Mouse (Mus musculus): ENCODE data around the gene Suz12.
"Not testable (repeated sequence)": the region's sequence is repeated elsewhere in the genome, so short reads cannot be mapped to it uniquely, and the experiment has no call there.

Suz12 gene

DNA sequence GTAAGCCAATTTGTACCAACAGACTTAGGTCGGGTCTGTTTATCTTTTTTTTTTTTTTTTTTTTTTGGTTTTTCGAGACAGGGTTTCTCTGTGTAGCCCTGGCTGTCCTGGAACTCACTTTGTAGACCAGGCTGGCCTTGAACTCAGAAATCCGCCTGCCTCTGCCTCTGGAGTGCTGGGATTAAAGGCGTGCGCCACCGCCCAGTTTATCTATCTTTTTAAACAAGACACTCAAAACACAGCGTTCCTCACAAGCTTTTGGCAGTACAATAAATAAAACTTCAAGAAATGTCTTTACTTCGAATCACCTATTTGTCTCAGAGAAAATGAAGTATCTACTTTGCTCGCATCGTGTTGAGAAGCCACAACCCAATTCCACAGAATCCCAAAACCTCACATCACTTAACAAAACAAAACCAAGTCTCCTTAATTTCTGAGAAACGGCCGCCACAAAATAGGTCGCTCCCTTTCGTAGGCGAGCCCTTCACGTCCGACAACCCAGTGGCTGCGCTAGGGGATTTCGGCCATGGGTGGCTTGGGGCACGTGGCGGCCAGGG, 793 bp upstream of the Suz12 start:
- no peak for DNase-seq (ENCODE audit: low read depth)

DNA sequence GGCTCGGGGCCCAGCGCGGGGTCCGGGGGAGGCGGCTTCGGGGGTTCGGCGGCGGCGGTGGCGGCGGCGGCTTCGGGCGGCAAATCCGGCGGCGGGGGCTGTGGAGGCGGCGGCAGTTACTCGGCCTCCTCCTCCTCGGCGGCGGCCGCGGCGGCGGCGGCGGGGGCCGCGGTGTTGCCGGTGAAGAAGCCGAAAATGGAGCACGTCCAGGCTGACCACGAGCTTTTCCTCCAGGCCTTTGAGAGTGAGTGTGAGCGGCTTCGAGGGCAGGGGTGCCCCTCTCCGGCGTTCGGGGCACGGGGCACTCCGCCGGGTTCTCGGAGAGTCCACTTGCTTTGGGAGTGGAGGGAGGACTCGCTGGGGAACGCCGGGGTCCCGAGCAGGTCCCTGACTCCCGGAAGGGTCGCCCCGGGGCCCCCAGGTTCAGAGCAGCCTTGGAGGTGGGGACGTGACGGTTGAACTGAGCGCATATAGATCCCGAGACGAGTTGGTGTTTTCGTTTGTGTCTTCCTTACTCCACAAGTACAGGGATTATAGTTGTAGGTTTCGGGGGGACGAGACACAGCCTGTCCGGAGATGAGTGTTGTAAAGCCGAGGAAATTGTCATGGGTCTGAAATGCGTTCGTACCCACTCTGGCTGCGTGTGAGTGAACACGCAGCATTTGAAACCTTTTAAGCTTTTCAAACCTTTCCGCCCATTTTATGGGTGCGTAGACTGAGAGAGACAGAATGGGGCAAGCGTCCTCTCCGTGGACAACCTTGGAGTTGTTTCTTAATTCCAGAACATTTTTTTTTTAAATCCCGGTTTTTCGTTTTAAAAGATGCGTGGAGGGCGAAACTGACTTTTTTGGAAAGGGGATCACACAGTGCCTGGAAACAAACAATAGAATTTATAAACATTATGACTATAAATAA, 707 bp downstream of the Suz12 start:
- peak; percentile 63 for DNase-seq (ENCODE audit: low read depth)

DNA sequence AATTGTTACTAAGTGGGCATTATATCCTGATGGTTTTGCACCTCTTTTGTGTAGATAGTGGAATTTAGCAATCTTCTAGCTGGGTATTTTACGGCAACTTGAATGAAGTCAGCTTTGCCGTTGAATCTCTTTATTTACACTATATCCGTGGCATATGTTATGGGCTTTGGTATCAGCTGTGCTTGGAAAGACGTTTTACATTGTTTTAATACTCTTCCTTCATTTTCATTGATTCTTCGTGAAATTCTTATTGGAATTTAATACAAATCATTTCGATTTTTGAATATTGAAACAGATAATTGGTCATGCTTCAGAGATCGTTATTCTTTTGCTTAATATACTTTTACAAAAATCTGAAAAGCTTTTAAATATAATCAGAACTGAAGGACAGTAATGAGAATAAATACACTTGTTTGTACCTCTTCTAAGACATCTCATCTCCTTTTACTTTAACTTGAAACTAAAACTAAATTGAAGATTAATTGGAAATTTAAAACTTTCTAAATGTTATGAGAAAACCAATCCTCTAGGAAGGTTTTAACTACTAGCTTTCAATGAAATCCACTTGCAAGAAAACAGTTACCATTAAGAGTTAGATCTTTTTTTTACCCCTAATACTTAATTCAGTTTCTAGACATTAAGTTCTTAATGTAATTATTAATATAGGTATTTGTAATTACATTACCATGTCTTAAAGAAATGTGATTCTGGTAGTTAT, 1.5 kb downstream of the Suz12 start:
- no peak for DNase-seq (ENCODE audit: low read depth)

DNA sequence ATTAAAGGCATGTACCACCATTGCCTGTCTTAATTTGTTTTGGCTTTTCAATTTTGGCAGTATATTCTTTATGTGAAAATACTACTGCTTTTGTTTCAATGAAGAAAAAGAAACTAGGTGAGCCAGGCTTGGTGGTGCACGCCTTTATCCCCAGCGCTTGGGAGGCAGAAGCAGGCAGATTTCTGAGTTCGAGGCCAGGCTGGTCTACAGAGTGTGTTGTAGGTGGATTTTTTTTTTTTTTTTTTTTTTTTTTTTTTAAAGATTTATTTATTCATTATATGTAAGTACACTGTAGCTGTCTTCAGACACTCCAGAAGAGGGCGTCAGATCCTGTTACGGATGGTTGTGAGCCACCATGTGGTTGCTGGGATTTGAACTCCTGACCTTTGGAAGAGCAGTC, 23.6 kb downstream of the Suz12 start:
- DNase-seq (ENCODE audit: low read depth): not testable (repeated sequence)

DNA sequence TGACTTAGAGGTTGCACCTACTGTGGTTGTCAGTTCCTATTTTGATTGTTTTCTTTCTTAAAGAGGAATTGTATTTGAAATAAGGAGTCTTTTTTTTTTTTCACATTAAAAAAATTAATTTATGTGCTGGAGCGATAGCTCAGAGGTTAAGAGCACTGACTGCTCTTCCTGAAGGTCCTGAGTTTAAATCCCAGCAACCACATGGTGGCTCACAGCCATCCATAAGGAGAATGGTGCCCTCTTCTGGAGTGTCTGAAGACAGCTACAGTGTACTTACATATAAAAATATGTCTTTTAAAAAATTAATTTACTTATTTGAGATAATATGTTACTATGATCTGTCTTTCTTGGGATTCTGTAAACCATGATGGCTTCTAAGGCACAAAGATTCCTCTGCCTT, 26.9 kb downstream of the Suz12 start:
- DNase-seq (ENCODE audit: low read depth): no peak

DNA sequence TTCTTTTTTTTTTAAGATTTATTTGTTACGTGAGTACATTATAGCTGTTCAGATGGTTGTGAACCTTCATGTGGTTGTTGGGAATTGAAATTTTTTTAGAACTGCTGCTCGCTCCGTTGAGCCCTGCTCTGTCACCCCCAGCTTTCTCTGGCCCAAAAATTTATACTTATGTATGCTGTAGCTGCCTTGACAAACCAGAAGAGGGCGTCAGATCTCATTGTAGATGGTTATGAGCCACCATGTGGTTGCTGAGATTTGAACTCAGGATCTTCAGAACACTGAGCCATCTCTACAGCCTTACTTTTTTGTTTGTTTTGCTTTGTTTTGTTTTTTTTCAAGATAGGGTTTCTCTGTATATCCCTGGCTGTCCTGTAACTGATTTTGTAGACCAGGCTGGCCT, 28.4 kb downstream of the Suz12 start:
- DNase-seq (ENCODE audit: low read depth): peak; percentile 29

DNA sequence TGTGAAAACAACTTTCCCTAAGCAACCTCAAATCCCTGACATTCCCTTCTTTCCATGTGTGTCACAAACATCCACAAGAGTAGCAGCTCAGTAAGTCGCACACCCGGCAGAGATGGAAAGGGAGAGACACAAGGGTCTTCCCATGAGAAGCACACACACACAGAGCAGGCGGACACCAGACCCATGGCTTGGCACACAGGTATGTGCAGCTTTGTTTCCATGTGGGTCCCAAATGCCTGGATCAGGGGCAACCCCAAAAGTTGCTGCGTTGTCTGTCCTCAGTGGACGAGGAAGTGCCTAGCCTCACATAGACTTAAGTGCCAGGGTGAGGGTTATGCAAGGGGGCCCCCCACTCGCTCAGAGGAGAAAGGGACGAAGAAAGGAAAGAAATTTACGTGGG, 44.6 kb downstream of the Suz12 start:
- DNase-seq (ENCODE audit: low read depth): no peak

DNA sequence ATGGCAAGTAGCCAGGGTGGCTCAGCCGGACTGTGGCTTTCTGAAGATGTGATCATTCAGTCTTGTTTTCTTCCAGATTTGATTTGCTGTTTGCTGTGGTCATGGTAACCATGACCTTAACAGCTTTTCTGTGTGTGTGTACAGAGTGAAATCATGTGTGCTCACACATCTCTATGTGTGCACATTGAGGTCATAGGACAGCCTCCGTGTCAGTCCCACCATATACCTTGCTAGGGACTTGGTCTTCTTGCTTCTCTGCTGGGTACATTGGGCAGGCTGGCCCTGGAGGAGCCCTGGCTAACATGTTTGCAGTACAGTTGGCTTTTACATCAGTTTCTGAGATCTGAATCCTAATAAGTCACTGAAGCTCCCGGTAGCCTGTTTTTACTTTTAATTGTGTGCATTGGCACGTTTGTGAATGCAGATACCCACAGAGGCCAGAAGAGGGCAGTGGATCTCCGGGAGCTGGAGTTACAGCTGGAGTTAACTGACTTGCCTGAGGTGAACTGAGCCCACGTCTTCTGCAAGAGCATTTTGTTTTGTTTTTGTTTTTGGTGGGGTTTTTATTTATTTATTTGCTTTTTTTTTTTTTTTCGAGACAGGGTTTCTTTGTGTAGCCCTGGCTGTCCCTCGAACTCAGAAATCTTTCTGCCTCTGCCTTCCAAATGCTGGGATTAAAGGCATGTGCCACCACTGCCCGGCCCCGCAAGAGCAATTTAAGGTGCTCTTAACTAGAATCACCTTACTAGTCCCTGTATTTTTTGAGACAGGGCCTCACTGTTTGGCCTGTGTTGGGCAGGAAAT, 49.9 kb downstream of the Suz12 start:
- peak; percentile 82 for DNase-seq (ENCODE audit: low read depth)

DNA sequence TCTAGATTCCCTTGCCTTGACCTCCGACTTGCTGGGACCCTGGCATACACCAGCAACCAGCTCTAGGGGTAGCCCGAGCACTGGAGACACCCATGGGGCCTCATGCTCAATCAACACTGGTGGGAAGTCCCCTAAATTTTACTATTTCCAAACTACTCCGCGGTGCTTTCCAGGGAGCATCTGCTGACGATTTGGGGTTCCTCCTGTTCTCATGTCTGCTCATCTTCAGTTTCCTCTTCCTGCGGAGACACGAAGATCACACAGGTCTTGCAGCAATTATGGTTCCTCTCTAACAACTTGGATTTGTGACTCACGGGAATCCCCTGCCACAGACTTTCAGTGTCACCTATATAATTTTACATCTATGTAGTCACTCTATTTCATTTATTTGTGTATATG, 50.5 kb downstream of the Suz12 start:
- peak; percentile 80 for DNase-seq (ENCODE audit: low read depth)

DNA sequence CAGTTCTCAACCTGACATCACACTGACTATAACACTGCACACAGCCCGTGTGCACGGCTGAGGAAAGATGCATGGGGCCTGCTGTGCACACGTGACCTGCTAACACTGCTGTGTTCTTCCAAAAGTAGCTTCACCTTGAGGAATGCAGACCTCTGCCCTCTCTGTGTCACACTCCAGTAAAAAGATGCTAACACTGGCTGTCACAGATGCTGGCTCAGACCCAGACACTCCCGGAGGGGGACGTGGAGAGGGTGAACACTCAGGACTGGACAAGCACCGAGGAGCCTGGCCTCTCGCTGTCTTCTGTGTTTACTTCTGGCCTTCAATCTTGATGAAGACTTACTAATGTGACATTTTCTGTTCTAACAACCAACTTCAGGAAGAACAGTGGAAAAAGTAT, 54.0 kb downstream of the Suz12 start:
- no peak for DNase-seq (ENCODE audit: low read depth)

DNA sequence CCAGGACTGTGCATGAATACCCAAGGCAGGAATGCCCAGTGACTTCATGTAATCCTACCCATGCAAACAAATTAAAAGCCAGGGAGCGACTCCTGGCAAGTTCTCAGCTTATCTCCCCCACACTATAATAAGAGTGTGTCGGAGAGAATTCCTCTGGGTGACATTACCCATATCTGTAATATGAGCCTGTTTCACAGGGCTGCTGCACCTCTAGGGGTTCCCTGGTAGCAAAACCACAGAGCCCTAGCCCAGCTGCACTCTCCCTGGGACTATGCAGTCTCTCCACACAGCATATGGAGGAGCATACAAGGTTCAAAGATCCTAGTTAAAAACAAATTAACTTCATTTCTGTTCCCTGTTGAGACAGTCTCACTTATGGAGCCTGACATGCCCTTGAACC, 57.2 kb downstream of the Suz12 start:
- no peak for DNase-seq (ENCODE audit: low read depth)

DNA sequence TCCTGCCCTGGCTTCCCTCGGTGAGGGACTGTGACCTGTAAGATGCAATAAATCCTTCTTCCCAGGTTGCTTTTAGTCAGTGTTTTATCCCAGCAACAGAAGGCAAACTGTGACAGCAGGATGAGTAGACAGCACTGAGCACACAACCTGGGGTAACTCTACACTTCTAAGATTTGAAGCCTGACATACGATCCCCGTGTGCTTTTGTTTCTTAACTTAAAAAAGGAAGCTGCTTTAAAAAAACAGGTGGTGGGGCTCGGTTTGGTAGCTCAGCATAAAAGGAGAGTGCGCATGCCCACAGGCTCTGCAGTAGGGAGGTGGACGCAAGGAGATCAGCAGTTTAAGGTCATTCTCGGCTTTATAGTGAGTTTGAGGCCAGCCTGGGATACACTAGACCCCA, 59.5 kb downstream of the Suz12 start:
- no peak for DNase-seq (ENCODE audit: low read depth)

DNA sequence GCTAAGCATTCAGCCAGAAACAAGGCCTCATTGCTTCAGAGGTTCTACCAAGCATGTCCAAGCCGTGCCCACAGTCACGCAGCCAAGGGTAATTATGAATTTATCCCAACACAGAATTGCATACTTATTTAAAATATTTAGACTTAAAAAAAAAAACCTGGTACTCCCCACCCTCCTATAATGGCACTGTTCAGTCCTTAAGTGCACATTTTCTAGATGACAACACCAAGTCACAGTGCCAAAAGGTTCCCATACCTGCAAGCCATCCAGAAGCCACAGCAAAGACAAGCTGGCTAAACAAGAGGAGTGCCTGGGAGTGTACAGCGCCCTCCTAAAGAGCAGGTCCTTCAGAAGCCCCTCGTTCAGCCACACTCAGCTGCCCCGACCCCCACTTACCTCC, 60.3 kb downstream of the Suz12 start:
- DNase-seq (ENCODE audit: low read depth): no peak

DNA sequence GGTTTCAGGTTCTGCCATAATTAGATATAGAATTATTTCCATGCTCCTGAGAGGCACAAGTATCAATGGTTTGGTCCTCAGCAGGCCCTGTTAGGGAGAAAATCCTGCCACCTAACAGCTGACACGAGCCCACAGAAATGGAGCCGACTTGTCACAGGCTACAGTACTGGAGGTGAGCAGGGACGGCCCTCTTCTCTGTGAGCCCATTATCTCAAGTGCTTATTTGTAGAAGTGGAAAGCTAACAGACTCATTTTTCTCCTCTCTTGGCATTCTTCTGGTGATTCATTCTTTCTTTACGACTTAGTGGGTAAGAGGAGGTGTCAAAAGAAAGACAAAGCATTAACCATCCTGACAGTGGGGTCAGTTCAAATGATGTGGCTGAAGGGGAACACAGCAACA, 61.8 kb downstream of the Suz12 start:
- DNase-seq (ENCODE audit: low read depth): no peak

DNA sequence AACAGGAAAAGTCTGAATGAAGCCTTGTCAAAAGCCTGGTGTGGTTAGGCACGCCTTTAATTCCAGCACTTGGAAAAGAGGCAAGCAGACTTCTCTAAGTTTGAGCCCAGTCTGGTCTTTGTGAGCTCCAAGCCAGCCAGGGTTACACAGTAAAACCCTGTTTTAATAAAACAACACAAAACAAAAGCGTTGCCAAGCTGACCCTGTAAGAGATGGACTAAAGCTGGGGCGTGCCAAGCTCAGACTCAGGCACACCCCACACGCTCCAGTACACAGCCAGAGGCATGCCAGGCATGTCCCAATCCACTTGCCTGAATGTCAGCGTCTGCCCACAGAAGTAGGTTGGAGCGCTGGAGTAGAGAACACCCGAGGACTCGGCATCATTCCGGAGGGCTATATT, 63.2 kb downstream of the Suz12 start:
- DNase-seq (ENCODE audit: low read depth): no peak

DNA sequence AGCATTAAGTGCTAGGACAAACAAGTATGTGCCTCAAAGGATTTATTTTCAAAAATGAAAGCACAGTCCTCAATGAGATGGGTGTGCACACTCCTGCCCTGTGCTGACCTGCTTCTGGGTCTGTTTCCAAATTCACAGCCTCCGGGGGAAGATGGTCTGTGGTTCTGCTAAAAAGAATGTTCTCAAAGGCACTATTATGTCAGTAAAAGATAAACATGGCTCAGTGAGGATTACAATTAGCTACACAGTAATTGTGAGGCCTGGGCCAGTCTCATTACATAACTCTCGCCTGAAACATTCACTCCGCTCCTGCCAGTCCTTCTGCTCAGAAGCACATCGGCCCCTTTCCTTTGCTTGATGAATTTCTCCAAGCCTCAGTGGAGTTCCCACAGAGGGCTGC, 69.3 kb downstream of the Suz12 start:
- DNase-seq (ENCODE audit: low read depth): no peak

DNA sequence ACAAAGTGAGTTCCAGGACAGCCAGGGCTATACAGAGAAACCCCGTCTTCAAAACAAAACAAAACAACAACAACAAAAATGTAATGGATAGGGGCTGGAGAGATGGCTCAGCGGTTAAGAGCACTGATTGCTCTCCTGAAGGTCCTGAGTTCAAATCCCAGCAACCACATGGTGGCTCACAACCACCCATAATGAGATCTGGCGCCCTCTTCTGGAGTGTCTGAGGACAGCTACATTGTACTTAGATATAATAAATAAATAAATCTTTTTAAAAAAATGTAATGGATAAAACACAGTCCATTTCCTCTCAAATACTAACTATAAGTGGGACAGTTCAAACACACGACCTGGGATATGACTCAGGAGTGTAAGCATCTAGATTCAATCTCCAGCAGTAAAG, 73.5 kb downstream of the Suz12 start:
- DNase-seq (ENCODE audit: low read depth): peak; percentile 40

DNA sequence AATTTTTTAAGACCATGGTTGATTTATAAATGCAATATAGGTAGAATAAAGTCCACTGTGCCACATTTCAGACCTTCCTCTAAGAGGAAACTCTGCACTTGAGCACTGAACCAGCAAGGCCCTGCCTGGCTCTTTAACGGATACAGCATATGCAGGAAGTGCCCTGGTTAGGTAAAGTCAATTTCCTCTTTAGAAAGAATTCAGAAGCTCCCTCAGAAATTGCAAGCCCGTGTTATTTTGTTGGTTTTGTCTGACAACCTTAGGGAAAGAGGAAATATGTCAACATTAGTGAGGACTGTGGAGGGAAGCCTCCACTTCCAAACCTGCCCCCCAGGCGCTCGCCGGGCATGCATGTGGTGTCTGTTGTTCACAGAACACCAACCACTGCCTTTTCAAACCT, 74.7 kb downstream of the Suz12 start:
- peak; percentile 70 for DNase-seq (ENCODE audit: low read depth)

DNA sequence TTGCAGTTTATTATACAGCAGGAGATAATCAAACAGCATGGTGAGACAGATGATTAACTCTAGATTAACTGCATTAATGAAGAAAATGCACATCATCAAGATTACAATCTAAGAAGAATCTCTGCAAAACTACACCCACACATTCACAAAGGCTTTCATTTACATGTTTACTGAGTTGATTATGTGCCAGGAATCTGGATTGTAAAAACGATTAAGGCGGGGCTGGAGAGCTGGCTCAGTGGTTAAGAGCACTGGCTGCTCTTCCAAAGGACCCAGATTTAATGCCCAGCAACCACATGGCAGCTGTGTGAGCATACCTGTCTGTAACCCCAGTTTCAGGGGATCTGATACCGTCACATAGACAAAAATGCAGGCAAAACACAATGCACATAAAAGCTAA, 76.9 kb downstream of the Suz12 start:
- DNase-seq (ENCODE audit: low read depth): no peak

DNA sequence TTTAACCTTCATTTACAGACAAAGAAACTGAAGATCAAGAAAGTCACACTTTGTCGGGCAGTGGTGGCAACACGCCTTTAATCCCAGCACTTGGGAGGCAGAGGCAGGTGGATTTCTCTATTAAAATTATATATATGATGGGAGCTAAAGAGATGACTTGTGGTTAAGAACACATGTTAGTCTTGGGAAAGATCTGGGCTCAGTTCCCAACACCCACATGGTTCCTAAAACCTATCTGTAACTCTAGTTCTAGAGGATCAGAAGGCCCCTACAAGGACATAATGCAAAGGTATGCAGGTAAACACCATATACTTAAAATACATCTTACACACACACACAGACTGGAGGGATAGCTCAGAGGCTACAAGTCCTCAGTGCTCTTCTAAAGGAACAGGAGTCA, 78.1 kb downstream of the Suz12 start:
- DNase-seq (ENCODE audit: low read depth): no peak

DNA sequence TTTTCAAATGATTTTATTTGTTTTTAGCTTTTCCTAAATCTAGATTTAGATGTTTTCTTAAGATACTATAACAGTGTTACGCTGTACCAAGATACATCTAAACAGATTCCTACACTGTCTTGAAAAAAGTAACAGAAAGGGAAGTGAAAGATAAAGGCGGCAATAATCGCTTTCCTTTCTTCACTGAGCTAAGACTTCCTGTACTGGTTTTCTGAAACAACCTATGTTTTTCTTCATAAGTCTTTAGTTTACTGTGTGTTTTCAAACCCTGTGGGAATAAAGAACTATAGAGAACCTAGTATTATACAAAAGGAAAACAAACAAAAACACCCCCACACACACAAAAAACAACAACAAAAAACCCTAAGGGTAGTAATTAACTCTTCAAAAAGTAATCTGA, 79.5 kb downstream of the Suz12 start:
- peak; percentile 71 for DNase-seq (ENCODE audit: low read depth)

DNA sequence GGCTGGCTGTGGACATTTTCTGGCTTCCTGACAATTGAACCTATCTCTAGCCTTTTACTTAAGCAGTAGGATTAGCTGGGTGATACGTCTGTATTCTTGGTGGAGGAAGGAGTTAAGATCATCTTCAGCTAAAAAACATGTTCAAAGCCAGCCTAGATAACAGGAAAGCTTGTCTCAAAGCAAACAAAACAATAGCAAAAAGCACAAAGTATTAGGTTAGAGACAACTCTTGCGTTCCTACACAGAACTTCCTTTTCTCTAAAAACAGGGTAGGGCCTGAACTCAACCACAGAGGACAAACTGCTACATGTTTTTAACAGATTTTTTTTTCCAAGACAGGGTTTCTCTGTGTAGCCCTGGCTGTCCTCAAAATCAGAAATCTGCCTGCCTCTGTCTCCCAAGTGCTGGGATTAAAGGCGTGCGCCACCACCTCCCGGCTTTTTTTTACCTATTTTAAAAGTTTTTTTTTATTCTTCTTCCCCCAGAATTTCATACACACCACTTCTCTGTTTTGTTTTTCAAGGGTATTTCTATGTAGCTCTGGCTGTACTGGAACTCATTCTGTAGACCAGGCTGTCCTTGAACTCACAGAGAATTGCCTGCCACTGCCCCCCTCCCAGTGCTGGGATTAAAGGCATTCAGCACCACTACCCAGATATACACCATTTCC, 82.8 kb downstream of the Suz12 start:
- peak; percentile 76 for DNase-seq (ENCODE audit: low read depth)
